Mouse (Mus musculus) ovary, adult 18-20 months (tissue): ENCODE measurements around the gene Scn1b.

Experiments used
- DNase-seq: peaks from one replicate; pipeline ENCODE4 v3.0.0; 2022; ENCODE audit warnings: low spot score, mixed read lengths

Scn1b gene

DNA sequence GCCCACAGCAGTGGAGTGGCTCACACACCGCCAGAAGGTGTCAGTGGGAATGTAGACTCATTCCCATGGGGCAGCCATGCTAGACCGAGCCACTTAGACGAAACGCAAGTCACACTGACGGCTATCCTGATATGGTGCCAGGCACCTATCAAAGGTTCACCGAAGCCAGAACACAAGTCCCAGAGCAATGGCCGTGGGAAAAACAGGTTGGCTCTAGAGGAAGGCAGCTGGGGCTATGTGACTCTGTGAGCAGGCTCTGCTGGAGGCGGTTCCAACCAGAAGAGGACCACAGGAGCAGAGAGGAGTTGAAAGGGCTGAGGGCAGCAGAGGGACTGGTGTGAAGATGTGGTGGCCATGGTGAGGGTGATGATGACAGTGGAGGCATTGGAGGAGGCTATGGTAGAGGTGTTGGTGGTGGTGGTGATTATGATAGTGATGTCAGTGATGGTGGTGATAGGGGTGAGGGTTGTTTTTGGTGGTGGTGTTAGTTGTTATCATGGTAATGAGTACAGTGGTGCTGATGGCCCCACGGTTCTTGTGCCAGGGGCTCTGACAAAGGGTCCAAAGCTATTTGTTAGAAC lies 40.5 kb downstream of the Scn1b start:
- no peak for DNase-seq

DNA sequence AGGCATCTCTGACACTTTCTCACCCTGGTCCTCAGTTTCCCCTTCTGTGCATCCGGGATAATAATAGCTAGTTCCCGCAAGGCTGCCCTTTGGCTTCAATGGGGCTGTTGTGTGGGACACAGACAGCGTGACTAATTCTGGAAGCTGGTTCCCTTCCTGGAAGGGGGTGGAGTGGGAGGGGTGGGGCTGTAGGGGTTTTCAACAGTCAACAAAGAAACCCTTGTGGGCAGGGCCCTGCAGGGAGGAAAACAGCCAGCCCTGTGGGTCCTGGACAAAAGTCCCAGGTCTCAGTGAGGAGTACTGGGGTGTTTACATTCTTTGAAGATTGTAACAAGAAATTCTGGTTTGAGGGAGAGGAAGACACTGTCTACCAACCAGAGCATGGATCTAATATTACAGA lies 41.6 kb downstream of the Scn1b start:
- peak; percentile 50 for DNase-seq

DNA sequence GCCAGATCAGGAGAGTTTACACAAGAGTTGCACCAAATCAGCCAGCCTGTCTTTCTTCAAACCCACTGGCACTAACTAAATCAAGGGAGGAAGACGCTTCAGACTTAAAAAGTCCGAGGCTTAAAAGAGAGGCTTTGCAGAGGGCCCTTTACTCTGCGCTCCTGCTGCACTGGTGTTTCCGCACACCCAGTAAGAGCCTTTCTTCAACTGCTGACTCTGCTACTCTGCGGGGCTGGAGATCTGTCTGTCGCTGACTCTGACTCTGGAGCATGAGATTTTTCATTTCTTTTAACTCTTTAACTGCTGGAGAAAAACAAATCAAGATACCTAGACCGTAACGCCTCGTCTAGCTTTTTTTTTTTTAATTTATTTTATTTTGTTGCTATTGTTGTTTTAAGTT lies 42.7 kb downstream of the Scn1b start:
- no peak for DNase-seq

DNA sequence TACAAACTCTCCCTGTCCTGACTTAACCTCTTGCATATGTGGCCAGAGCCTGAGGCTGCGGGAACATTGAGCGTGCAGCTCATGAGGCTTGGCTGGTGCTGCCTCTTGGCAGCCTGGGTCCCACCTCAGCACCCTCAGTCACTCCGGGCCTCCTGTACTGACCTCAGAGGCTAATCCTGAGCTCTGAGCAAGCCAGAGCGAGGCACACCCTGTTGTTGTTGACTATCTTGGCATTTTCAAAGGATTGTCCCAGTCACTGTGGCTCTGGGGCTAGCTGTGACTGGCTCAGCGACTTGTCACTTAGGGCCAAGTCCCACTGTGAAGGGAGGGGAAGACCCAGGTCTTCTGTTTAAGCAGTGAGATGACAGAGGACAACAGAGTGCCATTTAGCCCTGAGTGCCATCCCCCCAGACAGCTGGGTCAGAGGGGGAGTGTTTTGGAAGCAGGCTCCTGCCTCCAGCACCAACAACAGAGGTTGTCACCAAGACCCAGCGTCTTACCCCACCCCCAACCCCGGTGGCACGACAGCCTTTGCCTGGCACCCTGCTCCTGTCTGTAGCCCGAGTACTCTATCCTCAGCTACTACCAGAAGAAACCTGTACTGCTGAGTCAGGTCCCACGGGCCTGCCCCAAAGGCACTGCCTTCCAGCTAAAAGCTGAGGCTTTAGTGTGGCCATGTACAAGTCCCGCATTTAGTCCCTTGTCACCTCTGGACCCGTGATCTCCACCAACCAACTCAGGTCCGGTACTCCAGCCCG lies 43.8 kb downstream of the Scn1b start:
- no peak for DNase-seq

DNA sequence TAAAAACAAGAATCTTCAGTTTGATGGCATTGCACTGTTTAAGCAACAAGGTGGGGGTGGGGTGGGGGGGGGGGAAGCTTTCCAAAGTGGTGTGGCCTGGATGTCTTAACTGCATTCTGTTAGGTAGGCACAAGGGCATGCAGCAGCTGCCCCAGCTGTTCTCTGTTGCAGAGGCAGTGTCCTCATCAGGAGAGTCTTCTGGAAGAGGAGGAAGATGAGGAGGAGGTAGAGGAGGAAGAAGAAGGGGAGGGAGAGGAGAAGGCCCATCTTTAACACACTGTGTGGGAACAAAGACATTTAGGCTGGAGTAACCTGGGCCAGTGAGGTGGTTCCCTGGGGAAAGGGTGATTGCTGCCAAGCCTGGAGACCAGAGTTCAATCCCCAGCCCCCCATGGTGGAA lies 44.7 kb downstream of the Scn1b start:
- no peak for DNase-seq

DNA sequence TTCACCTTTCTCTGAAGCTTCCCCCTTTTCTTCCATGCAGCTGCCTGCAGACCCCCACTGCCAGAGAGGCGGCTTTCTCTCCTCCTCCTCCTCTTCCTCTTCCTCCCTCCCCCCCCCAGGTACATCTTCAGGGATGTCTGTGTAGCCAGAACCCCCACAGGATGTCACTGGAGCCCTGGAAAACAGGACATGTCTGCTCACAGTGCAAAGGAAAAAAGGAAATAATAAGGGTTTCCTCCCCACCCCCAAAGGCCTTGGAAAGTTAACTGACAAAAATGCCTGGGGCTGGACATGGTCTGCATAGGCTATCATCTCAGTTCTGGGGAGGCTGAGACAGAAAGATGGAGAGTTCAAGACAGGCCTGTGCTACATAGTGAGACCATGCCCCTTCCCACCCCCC lies 45.7 kb downstream of the Scn1b start:
- no peak for DNase-seq

DNA sequence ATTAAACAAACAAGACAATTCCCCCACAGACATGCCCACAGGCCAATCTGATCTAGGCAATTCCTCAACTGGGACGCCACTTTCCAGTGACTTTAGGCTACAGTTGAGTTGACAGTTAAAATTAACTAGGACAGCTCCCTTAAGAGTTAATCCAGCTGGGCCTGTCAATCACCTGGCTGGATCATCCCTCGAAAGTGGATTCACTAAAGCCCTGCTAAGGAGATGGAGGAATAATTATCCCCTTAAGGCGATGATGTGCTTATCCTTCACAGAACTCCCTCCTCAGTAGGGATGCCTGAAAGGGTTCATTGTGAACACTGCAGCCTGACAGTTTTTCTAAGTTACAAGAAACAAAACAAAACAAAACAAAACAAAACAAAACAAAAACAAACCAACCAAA lies 46.2 kb downstream of the Scn1b start:
- DNase-seq, result no peak

DNA sequence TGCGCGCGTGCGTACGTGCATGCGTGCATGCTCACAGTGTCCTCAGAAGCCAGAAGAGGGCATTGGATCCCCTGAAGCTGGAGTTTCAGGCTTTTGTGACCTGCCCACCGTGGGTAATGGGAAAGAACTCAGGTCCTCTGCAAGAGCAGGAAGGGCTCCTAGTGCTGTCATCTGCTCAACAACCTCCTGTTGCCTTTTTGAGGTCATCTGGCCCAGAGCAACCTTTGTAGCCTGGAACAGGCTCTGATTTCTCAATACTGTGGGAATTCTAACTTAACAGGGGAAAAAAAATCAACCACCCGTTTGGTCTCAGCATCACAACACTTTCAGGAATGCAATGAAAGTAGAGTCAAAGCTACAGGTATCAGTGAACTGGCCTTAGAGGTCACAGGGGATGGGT lies 47.1 kb downstream of the Scn1b start:
- DNase-seq, result no peak

DNA sequence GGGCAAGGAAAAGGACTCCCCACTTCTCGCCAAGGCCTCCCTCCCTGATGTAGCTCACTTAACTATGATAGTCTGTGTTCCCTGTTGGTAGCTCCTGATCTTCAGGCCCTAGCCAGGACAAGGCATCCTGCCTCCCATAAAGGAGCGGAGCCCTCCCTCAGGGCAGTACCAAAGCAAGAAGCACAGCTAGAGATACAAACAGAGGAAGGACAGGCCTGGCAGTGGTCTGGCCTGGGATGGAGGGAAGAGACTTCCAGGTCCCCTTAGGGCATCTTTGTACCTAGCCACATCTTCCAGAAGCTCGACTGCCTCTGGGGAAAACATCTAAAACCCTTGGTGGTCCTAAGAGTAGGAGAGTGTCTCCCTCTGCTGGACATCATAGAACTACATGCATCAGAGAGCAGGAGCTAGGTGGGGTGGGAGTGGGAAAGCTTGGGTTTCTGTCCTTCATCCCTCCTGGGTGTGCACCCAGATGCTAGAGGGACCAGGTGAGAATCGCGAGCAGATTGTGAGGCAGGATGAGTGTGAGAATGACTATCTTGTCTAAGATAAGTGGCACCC lies 48.8 kb downstream of the Scn1b start:
- DNase-seq, result no peak

DNA sequence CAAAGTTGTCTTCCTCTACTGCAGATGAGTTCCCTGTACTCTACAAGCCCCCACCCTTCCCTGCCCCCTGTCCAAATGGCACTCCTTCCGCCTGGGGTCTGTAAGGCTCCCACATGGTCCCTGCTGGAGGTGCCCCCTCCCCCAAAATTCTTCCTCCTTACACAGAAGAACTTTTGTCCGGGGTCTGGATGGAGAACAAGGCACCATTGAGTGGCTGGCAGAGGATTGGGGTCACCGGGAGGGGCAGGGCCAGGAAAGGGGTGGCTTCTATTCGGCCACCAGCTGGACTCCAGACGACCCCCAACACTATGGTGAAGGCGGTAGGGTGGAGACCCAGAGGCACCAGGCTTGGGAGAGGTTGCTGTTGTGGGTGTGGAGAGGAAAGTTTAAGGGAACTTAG lies 49.3 kb downstream of the Scn1b start:
- DNase-seq, result no peak

DNA sequence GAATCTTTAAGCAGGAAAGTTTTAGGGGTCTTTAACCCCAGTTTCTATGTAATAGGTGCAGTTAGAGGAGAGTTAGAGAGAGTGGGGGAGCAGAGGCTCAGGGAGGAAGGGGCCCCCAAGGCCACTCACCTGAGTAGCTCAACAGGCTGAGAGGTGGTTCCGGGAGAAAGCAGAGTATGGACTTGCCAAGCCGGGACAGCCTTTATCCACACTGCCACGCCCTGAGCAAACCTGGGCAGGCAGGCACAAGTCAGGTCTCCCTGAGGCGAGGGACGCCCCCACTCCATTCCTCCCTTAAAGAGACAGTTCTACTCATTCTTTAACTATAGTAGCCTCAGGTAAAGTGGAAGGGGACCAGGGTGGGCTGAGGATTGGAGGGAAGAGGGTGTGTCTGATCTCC lies 50.3 kb downstream of the Scn1b start, which contains the start of gene Fxyd3:
Gene Fxyd3 (minus strand): TSS at position 213 of the 400 bp plus-strand sequence.
- no peak for DNase-seq

DNA sequence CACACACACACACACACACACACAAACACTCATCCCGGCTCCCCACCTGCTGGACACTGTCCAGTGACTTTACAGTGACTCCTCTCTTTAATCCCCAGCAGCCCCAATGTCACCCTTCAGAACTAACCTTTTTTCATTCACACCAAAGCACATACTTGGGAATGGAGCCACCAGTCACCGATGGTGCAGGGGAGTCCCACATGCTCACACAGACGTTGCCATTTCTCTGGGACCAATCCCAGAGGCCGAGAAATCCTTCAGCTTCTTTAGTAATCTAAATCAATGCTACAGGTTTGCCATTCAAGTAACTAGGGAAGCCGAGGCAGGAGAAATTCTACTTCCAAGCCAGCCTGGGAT lies 52.1 kb downstream of the Scn1b start:
- no peak for DNase-seq

DNA sequence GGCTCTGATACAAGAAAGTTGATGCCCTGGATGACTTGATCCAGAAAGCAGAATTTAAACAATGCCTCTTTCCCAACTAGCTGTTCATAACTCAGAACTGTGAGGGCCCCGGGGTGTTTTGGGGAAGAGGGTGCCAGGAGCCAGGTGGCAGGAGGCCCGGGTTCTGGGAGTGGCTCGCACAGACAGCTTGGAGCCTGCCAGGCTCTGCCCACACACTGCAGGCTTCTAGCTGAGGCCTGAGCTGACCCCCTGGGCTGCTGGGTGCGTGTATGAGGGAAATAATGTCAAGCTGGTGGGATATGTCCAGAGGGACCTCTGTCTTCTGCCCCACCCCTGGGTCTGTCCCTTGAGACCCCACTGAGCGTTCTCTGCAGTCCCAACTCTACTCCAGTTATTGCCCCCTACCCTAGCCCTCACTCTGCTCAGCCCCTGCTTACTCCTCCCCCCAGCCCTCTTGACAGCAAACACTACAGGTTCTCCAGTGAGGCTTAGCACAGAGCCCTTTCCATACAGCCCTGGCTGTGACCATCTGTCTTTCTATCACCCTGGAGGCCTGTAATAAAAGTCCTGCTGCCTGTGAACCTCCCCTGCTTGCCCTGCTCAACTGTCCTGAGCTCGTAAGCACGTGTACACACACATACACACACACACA lies 52.6 kb downstream of the Scn1b start:
- no peak for DNase-seq

DNA sequence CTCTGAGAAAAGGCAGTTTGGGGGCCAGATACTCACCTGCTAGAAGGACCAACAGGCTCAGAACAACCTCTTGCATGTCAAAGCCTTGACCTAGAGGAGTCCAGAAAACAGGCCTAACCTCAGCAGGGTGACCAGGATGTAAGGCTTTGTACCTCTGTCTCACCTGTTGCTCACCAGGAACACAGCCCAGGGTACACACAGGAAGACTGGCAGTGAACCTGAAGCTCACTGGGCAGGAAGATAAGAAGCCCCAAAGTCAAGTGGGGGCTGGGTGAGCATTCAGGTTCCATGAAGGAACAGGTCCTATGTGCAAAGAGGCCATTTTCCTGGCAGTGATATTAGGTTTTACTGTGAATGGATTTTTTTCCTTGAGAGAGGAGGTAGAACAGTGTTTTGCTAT lies 53.3 kb downstream of the Scn1b start:
- DNase-seq, result no peak

DNA sequence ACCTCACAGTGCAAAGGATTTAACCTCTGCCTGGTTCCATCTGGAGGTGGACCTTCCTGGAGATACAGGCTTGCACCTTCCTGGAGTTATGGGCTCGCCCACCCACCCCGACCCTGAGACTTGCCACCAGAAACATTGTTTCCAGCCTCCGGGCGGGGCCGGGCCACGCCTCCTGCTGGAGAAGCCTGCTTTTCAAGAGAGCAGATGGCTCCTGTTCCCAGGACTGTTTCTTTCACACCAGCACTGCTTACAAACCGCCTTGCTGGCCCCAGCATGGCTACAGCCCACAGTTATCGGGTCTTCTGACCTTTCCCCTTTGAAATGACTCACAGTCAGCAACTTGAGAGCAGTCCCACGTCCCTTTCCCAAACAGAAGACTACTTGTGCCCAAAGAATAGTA lies 54.5 kb downstream of the Scn1b start:
- DNase-seq, result no peak

DNA sequence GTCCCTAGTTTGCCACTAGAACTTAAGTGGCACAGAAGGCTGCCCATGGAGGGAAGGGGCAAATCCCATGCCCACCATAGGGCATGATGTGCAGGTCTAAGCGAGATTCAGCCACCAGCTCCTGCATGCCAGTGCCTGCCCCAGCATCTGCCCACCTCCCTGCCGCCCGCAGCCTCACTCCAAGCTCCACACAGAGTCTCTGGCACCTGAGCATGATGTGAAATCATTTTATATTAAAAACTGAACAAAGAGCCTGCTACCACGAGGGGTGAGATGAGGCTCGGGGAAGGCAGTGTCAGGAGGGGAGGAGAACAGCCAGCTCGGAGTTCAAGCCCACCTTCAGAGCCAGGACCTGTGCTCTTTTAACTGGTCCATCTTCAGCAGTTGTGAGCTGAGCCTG lies 56.5 kb downstream of the Scn1b start:
- no peak for DNase-seq

DNA sequence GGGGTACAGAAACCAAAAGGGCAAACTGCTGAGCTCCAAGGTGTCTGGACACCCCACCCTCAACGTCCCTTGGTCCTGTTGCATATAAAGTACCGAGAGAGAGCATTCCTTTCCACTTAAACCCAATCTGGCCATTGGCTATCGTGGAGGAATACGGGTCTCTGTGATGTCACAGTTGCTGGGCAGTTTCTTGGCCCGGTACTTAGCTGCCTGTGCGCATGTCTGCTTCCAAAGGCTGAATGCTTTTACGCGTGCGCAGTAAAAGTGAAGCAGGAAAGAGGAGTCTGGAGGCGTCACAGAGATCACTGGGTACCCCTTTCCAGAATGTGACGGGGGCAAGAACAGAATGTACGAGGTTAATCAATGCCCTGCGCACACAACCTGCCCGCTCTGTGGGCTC lies 57.3 kb downstream of the Scn1b start:
- DNase-seq, result no peak

DNA sequence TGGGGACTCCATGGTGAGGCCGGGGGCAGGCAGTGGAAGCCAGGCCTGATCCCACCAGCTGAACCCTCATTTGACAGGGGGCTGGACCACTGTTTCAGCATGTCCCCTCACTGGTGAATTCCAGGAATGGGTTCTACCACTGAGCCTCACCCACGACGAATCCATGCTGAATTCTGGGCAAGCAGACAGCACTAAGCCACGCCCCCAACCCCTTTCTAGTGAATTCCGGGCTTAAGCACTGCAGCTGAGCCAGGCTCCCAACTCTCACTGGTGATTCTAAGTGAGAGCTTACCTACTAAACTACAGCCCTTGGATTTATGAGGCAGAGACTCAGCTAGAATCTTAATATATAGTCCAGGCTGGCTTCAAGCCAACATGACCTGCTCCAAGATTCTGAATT lies 59.0 kb downstream of the Scn1b start:
- no peak for DNase-seq
